Mouse (Mus musculus): Measurements from ENCODE around the gene Card6.

DNA sequence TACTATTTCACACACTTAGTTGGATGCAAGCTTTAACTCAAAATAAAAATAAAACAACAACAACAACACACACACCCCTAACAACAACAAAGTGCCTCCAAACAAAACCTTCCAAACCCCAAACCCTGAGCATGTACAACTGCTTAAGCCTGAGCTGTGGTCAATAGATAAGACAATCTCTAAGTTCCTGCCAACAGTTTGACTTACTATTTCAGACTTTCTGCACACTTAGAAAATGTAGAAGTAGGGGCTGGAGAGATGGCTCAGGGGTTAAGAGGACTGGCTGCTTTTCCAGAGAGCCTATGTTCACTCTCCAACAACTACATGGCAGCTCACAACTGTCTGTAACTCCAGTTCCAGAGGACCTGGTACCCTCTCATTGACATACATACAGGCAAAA lies 32.0 kb upstream of the Card6 start:
- TF ChIP-seq CTCF (IDR thresholded peaks at IDR 0.05; ENCODE audit: low read depth) (no peak), EP300 (optimal IDR thresholded peaks at IDR 0.05) (no peak)
